8 mouse cellular contexts compared by ENCODE assay signal in the genomic region with DNA sequence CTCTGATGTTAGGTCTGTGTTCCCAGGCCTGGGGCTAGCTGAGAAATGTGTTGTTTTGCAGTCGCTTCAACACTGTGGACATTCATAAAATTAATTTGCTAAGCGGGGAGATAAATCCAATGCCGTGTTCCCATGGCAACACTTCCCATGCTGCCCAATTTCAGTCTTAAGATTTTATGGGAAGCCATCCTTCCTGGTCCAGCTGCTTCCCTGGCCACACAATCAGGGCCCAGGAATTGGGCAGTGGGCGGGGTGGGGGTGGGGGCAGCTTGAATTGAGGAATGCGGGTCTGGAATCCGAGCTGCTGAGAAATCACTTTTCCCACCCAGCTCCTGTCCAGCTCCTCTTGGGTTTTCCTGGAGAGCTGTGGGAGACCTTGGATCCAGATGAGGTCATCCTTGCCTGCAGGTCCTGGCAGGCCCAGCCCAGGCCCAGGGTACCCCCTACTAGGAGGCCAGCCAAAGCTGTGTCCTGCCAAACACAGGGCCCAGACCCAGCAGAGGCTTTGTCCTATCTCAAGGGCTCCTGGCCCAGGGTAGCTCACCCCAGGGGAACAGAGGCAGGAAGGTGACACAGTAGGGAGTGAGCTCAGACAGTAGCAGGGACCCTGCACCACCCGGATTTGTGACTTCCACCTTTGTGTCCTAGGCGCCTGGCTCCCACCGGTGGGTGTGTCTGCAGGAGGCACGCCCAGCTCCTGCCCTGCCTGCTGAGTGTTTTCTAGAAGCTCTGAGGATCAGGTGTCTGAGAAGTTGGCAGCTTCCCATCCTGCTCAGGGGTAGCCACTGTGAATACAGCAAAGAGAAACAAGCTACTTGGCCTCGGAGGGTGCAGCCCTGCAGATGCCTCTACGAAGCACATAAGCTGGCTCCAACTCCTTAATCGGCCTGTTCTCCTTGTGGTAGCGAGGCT. TPM values are rescaled to one million over a fixed set of nuclear protein-coding genes. Genes with fewer than 3 reads are reported as not detected.
DNase-seq lines count a peak whose midpoint lies in the region; ATAC-seq and TF ChIP-seq lines count a peak whose summit lies in the region.

No protein-coding gene starts in this region.

- H3K36me3 ChIP-seq in embryonic facial prominence, embryonic 13.5 days, result 0 out of 2 replicates have a peak, but pooled peaks cover 4% of the 10 kb centered on the region
- H3K36me3 ChIP-seq in neural tube, embryonic 12.5 days, result no peaks in the 10 kb centered on the region
- no peaks in the 10 kb centered on the region for H3K36me3 ChIP-seq in thymus, adult 2 months (ENCODE audit: control insufficient read depth, insufficient read depth, low read length)

- no peak for TF ChIP-seq CTCF in thymus, adult 2 months (IDR thresholded peaks at IDR 0.05; ENCODE audit: borderline replicate concordance, control insufficient read depth, extremely low read depth, insufficient read depth, low read length, poor library complexity)

- H3K4me3 ChIP-seq in embryonic facial prominence, embryonic 13.5 days, result no peak overlapping the region
- no peak overlapping the region for H3K4me3 ChIP-seq in neural tube, embryonic 12.5 days
- H3K4me3 ChIP-seq in thymus, adult 2 months (ENCODE audit: control insufficient read depth, insufficient read depth, low read length), result no peak overlapping the region

- peak; percentile 37 for DNase-seq in ovary, adult 18-20 months (ENCODE audit: low spot score)
- DNase-seq in ovary, postnatal 10 days (ENCODE audit: low spot score), result no peak
- DNase-seq in heart, postnatal 10 days, result peak; percentile 19 to 38
- DNase-seq in kidney, postnatal 36 days, result peak; percentile 34 to 41
- no peak for DNase-seq in urinary bladder, postnatal 10 days (ENCODE audit: low spot score)
- DNase-seq in thymus, adult 2 months, result no peak

- TF ChIP-seq POLR2A in thymus, adult 2 months (IDR thresholded peaks at IDR 0.05; ENCODE audit: control insufficient read depth, extremely low read depth, insufficient read depth, low read length, poor library complexity), result no peak

- H3K27me3 ChIP-seq in embryonic facial prominence, embryonic 13.5 days, result no peaks in the 10 kb centered on the region
- H3K27me3 ChIP-seq in neural tube, embryonic 12.5 days (replicated peaks), result no peaks in the 10 kb centered on the region
- no peaks in the 10 kb centered on the region for H3K27me3 ChIP-seq in thymus, adult 2 months (ENCODE audit: control insufficient read depth, insufficient read depth, low read length)

- 0 out of 2 replicates have a peak overlapping the region, but pooled peaks have one; percentile 54 for H3K9ac ChIP-seq in embryonic facial prominence, embryonic 13.5 days
- 0 out of 2 replicates have a peak overlapping the region, but pooled peaks have one; percentile 35 for H3K9ac ChIP-seq in neural tube, embryonic 12.5 days

- H3K27ac ChIP-seq in embryonic facial prominence, embryonic 13.5 days, result peak overlapping the region; percentile 89
- H3K27ac ChIP-seq in neural tube, embryonic 12.5 days, result 0 out of 2 replicates have a peak overlapping the region, but pooled peaks have one; percentile 46
- no peak overlapping the region for H3K27ac ChIP-seq in thymus, adult 2 months (ENCODE audit: control insufficient read depth, insufficient read depth, low read length)

- ATAC-seq in embryonic facial prominence, embryonic 13.5 days (ENCODE audit: insufficient number of reproducible peaks, insufficient read depth, low FRiP score, low TSS enrichment, low read depth), result peak; percentile 65
- ATAC-seq in neural tube, embryonic 12.5 days (ENCODE audit: low FRiP score, low read depth), result peak; percentile 71

- intact Hi-C loops in heart, postnatal 10 days (cut with DNase I), result no loop called here

- H3K9me3 ChIP-seq in embryonic facial prominence, embryonic 13.5 days, result no peaks in the 10 kb centered on the region
- H3K9me3 ChIP-seq in neural tube, embryonic 12.5 days, result no peaks in the 10 kb centered on the region

- WGBS in embryonic facial prominence, embryonic 13.5 days, result 30% methylated on average over 14 of the region's 14 CpGs
- 42% methylated on average over 14 of the region's 14 CpGs for WGBS in neural tube, embryonic 12.5 days
- WGBS in thymus, adult 2 months, result 72% methylated on average over 14 of the region's 14 CpGs

- H3K4me2 ChIP-seq in embryonic facial prominence, embryonic 13.5 days, result peak overlapping the region; percentile 9; the same call in 1 of the 2 replicates
- H3K4me2 ChIP-seq in neural tube, embryonic 12.5 days (replicated peaks), result 0 out of 2 replicates have a peak overlapping the region, but pooled peaks have one; percentile 3

- H3K4me1 ChIP-seq in embryonic facial prominence, embryonic 13.5 days, result peaks cover 33% of the 10 kb centered on the region
- peaks cover 24% of the 10 kb centered on the region for H3K4me1 ChIP-seq in neural tube, embryonic 12.5 days
- H3K4me1 ChIP-seq in thymus, adult 2 months (replicated peaks; ENCODE audit: control insufficient read depth, insufficient read depth, low read length), result 0 out of 2 replicates have a peak, but pooled peaks cover 3% of the 10 kb centered on the region

RNA-seq across cellular contexts. Expression of a gene that starts 36.5 kb away (rescaled TPM):
- 58.6 and 58.8 TPM in 2 replicates for polyA plus RNA-seq in embryonic facial prominence, embryonic 13.5 days (2015; fragmentation: Nextera tagmentation; extraction: Ambion mirVana)
- 10 to 100 TPM; 34.1 to 45.2 TPM for total RNA-seq in heart, postnatal 10 days (2021)
- polyA plus RNA-seq in neural tube, embryonic 12.5 days (2016; fragmentation: Nextera tagmentation; extraction: Ambion mirVana), result 12.1 and 13.8 TPM in 2 replicates
- polyA plus RNA-seq in thymus, adult 2 months (2012; rRNA removed), result 10.7 and 12.6 TPM in 2 replicates

Comparison
In these comparisons a context has a peak if more than half of its experiments do, and no peak if none do; other contexts are left out.
1. DNase-seq: peak in ovary, adult 18-20 months (single experiment), heart, postnatal 10 days (2 of 2) and kidney, postnatal 36 days (2 of 2); none in ovary, postnatal 10 days (single experiment), urinary bladder, postnatal 10 days (single experiment) and thymus, adult 2 months (single experiment).